Mouse (Mus musculus): ENCODE results near the gene Mmp23. TPM values are rescaled to one million over a fixed set of nuclear protein-coding genes. Genes with fewer than 3 reads are reported as not detected.

Mmp23 gene
- total RNA-seq, 1 experiment: 12.1 TPM

DNA sequence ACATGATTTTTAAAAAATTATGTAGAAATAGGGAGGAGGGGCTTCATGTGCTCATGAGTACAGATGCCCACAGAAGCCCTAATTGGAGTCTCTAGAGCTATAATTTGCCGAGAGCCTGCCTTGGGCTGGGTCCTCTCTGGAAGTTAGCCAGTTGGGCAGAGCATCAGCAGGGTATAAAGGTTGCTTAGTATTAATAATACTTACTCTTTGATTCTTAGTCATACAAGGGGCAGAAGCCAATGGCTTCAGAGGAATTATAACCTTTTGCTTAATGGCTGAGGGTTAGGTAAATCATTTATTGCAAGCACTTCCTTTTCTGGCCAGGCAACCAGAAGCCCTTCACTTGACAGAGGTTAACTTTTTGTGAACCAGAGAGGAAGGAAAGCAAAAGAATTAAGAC lies 9.7 kb downstream of the Mmp23 start:
- no peak for DNase-seq (ENCODE audit: low read depth, low spot score)
- Histone ChIP-seq H3K27ac (ENCODE audit: insufficient read depth, low read depth, low read length, poor library complexity, severe bottlenecking) (no peak overlapping the region), H3K36me3 (ENCODE audit: control insufficient read depth, insufficient read depth, low read length, poor library complexity, severe bottlenecking) (peaks cover 47% of the 10 kb centered on the region), H3K4me1 (ENCODE audit: control insufficient read depth in 2 of 2, insufficient read depth in 2 of 2, low read length in 2 of 2, poor library complexity in 1 of 2) (no peaks in the 10 kb centered on the region), H3K9ac (ENCODE audit: insufficient read depth, low read depth, low read length, poor library complexity, severe bottlenecking) (no peak overlapping the region), H3K4me3 (ENCODE audit: insufficient read depth in 1 of 2, low read depth in 1 of 2, low read length in 2 of 2, poor library complexity in 1 of 2, severe bottlenecking in 1 of 2) (no peak overlapping the region), H3K9me3 (ENCODE audit: control insufficient read depth, insufficient read depth, low read depth, low read length) (no peaks in the 10 kb centered on the region)
- TF ChIP-seq ZNF384 (IDR thresholded peaks at IDR 0.05; ENCODE audit: low read depth, low read length): no peak
- TF ChIP-seq MAFK (IDR thresholded peaks at IDR 0.05; ENCODE audit: insufficient read depth, low read depth, low read length): no peak
- no peak for TF ChIP-seq CHD2 (IDR thresholded peaks at IDR 0.05; ENCODE audit: low read depth, low read length)
- no peak for TF ChIP-seq ZC3H11A (IDR thresholded peaks at IDR 0.05; ENCODE audit: borderline replicate concordance, low read depth, low read length)
- no peak for TF ChIP-seq HCFC1 (IDR thresholded peaks at IDR 0.05; ENCODE audit: borderline replicate concordance, insufficient read depth, low read length)
- in situ Hi-C loops (cut with MboI; ENCODE audit: low sequenced_read_pairs in 2 of 2, unreplicated experiment in 2 of 2): no loop called here

DNA sequence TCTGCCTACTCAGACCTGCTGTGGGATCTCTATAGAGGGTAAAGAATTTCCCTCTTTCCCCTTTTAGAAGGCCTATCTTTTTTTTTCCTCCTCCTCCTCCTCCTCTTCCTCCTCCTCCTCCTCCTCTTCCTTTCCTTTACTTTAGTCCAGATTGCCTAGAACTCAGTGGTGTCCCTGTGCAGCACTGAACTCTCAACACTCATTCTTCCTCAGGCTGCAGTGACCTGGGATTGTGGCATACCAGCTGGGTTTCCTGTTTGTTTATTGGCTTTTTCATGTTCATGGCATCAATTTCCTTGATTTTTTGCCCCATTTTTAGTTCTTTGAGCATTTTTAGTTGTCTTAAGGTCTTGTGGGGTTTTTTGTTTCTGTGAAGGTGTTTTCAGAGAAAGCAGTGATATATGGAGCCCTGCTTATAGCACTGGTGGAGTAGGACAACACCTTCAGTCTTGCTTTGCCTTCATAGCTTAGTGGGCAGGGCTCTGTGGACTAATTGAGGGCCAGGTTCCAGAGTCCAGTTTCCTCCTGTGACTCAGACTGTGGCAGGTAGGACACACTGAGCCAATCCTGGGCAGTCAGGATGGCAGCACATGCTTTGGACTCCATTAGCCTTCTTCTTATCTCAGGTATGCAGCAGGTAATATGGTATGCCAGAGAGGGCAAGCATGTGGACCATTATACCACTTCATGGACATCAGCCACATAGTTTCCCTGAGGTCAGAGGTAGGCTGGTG lies 17.3 kb downstream of the Mmp23 start:
- H3K4me1 ChIP-seq (ENCODE audit: control insufficient read depth in 2 of 2, insufficient read depth in 2 of 2, low read length in 2 of 2, poor library complexity in 1 of 2): peaks cover 0 to 6% of the 10 kb centered on the region in 2 experiments; a peak in 2 of 4 replicates
- H3K4me3 ChIP-seq (ENCODE audit: insufficient read depth in 1 of 2, low read depth in 1 of 2, low read length in 2 of 2, poor library complexity in 1 of 2, severe bottlenecking in 1 of 2): no peak overlapping the region
- TF ChIP-seq MAFK (IDR thresholded peaks at IDR 0.05; ENCODE audit: insufficient read depth, low read depth, low read length) (no peak), HCFC1 (IDR thresholded peaks at IDR 0.05; ENCODE audit: borderline replicate concordance, insufficient read depth, low read length) (no peak), ZNF384 (IDR thresholded peaks at IDR 0.05; ENCODE audit: low read depth, low read length) (no peak), ZC3H11A (IDR thresholded peaks at IDR 0.05; ENCODE audit: borderline replicate concordance, low read depth, low read length) (no peak), CHD2 (IDR thresholded peaks at IDR 0.05; ENCODE audit: low read depth, low read length) (no peak)
- in situ Hi-C loops (cut with MboI; ENCODE audit: low sequenced_read_pairs in 2 of 2, unreplicated experiment in 2 of 2): no loop called here
- H3K27ac ChIP-seq (ENCODE audit: insufficient read depth, low read depth, low read length, poor library complexity, severe bottlenecking): no peak overlapping the region
- H3K9ac ChIP-seq (ENCODE audit: insufficient read depth, low read depth, low read length, poor library complexity, severe bottlenecking): no peak overlapping the region
- H3K36me3 ChIP-seq (ENCODE audit: control insufficient read depth, insufficient read depth, low read length, poor library complexity, severe bottlenecking): peaks cover 37% of the 10 kb centered on the region
- DNase-seq (ENCODE audit: low read depth, low spot score): no peak
- H3K9me3 ChIP-seq (ENCODE audit: control insufficient read depth, insufficient read depth, low read depth, low read length): no peaks in the 10 kb centered on the region

DNA sequence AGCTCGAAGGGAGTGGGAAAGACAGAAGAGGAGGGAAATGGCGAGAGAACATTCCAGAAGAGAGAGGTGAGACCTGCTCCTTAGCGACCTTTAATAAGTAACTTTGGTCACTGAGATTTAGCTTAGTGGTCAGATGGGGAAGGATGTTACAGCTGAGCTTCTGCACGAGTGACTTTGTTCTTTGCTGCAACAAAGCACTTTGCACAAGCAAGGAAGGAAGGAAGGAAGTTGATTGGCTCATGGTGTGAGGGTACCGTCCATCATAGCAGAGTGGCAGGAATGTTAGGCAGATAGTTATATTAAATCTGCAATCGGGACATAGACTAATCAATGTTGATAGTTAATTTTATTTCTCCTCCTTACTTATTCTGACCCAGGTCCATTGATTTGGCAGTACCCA lies 22.9 kb downstream of the Mmp23 start:
- Histone ChIP-seq H3K9ac (ENCODE audit: insufficient read depth, low read depth, low read length, poor library complexity, severe bottlenecking) (no peak overlapping the region), H3K9me3 (ENCODE audit: control insufficient read depth, insufficient read depth, low read depth, low read length) (no peaks in the 10 kb centered on the region), H3K4me1 (ENCODE audit: control insufficient read depth in 2 of 2, insufficient read depth in 2 of 2, low read length in 2 of 2, poor library complexity in 1 of 2) (peaks cover 0 to 6% of the 10 kb centered on the region in 2 experiments; a peak in 3 of 4 replicates), H3K36me3 (ENCODE audit: control insufficient read depth, insufficient read depth, low read length, poor library complexity, severe bottlenecking) (peaks cover 27% of the 10 kb centered on the region), H3K27ac (ENCODE audit: insufficient read depth, low read depth, low read length, poor library complexity, severe bottlenecking) (no peak overlapping the region), H3K4me3 (ENCODE audit: insufficient read depth in 1 of 2, low read depth in 1 of 2, low read length in 2 of 2, poor library complexity in 1 of 2, severe bottlenecking in 1 of 2) (no peak overlapping the region)
- TF ChIP-seq ZC3H11A (IDR thresholded peaks at IDR 0.05; ENCODE audit: borderline replicate concordance, low read depth, low read length): no peak
- TF ChIP-seq ZNF384 (IDR thresholded peaks at IDR 0.05; ENCODE audit: low read depth, low read length): no peak
- no peak for TF ChIP-seq CHD2 (IDR thresholded peaks at IDR 0.05; ENCODE audit: low read depth, low read length)
- TF ChIP-seq HCFC1 (IDR thresholded peaks at IDR 0.05; ENCODE audit: borderline replicate concordance, insufficient read depth, low read length): no peak
- no peak for TF ChIP-seq MAFK (IDR thresholded peaks at IDR 0.05; ENCODE audit: insufficient read depth, low read depth, low read length)
- in situ Hi-C loops (cut with MboI; ENCODE audit: low sequenced_read_pairs in 2 of 2, unreplicated experiment in 2 of 2): no loop called here
- no peak for DNase-seq (ENCODE audit: low read depth, low spot score)

DNA sequence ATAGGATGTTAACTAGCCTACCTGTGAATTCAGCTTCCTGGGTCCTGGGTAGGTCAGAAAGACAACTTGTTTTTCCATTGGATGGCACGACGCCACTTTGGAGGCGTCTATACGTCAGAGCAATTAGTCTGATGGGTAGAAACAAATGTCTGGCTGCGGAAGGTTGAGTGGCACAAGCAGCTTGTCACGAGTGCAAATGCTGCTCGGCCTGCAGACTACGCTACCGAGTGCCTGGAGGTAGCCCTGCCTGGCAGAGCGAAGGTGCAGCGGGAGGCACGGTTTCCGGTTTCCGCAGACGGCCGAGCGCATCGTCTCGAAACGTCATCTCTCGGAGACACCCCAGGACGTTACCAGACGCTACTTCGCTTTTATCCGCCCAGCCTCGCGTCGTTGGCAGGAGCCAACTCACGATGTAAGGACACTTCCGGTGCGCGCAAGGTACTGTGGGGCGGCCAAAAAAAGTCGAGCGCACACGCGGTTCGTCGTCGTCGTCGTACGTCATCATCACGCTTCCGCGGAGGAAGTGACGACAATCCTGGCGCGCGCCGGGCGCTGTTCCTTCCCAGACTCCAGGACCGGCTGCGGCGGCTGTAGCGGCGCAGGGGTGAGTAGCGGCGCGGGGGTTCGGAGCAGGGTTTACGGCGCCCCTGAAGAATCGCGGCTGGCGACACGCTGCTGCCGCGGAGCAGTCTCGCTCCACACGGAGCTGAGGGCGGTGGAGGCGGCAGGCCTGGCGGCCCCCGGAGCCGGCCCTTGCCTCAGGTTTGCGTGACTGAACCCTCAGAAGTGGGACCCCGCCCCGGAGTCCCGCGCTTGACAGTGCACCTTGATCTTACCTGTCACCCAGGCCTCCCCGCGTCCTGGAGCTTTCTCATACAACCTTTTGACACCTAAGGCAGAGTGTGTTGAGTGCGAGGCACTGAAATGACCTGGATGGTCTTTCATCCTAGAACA lies 28.6 kb downstream of the Mmp23 start, which contains the start of gene Cdk11b:
Gene Cdk11b (plus strand): TSS at position 517 of the 954 bp plus-strand sequence.
- Histone ChIP-seq H3K9me3 (ENCODE audit: control insufficient read depth, insufficient read depth, low read depth, low read length) (no peaks in the 10 kb centered on the region), H3K4me1 (ENCODE audit: control insufficient read depth in 2 of 2, insufficient read depth in 2 of 2, low read length in 2 of 2, poor library complexity in 1 of 2) (peaks cover 0 to 4% of the 10 kb centered on the region in 2 experiments; a peak in 2 of 4 replicates), H3K4me3 (ENCODE audit: insufficient read depth in 1 of 2, low read depth in 1 of 2, low read length in 2 of 2, poor library complexity in 1 of 2, severe bottlenecking in 1 of 2) (peak within 1 kb of the TSS; percentile 93 to 97), H3K9ac (ENCODE audit: insufficient read depth, low read depth, low read length, poor library complexity, severe bottlenecking) (peak within 1 kb of the TSS; percentile 89), H3K27ac (ENCODE audit: insufficient read depth, low read depth, low read length, poor library complexity, severe bottlenecking) (peak within 1 kb of the TSS; percentile 75), H3K36me3 (ENCODE audit: control insufficient read depth, insufficient read depth, low read length, poor library complexity, severe bottlenecking) (peaks cover 12% of the 10 kb centered on the region)
- DNase-seq (ENCODE audit: low read depth, low spot score): peak; percentile 97
- no peak; the same call in 1 of the 2 replicates for TF ChIP-seq ZC3H11A (IDR thresholded peaks at IDR 0.05; ENCODE audit: borderline replicate concordance, low read depth, low read length)
- peak; percentile 59; the same call in 1 of the 2 replicates for TF ChIP-seq CHD2 (IDR thresholded peaks at IDR 0.05; ENCODE audit: low read depth, low read length)
- peak; percentile 65; the same call in 1 of the 2 replicates for TF ChIP-seq ZNF384 (IDR thresholded peaks at IDR 0.05; ENCODE audit: low read depth, low read length)
- no peak; the same call in 1 of the 2 replicates for TF ChIP-seq MAFK (IDR thresholded peaks at IDR 0.05; ENCODE audit: insufficient read depth, low read depth, low read length)
- peak; percentile 95 for TF ChIP-seq HCFC1 (IDR thresholded peaks at IDR 0.05; ENCODE audit: borderline replicate concordance, insufficient read depth, low read length)
- in situ Hi-C loops (cut with MboI; ENCODE audit: low sequenced_read_pairs in 2 of 2, unreplicated experiment in 2 of 2): no loop called here
